Mouse (Mus musculus) megakaryocyte, adult 5-6 weeks (primary cell): Measurements from ENCODE around the gene C2cd5. TPM values are rescaled to one million over a fixed set of nuclear protein-coding genes. Genes with fewer than 3 reads are reported as not detected.

Experiments used
- ATAC-seq: 2 replicates; pipeline ENCODE4 v1.8.0; 2016; ENCODE audit warnings: mild to moderate bottlenecking, inconsistent platforms; ENCODE audit not compliant: poor library complexity, severe bottlenecking
- total RNA-seq, 2 experiments: library from RNA; stranded (forward) in 1 of 2; stranded (reverse) in 1 of 2; fragments of 153-499, 151-499 nt in 1 of 2; fragments of 221-1000, 200-1000 nt in 1 of 2; gene quantifications; 2 replicates each; pipeline versions ENCODE4 v1.2.3 to v1.2.4; 2015 to 2017

Gene C2cd5
- total RNA-seq, 2 experiments from 2014 or later = 48.4 to 51.0 TPM

GRCm38 (mm10) chr6:143116779-143117178 lies 16.8 kb upstream of the C2cd5 start:
- ATAC-seq = no peak

- peak; percentile 29 for ATAC-seq
Observed at GRCm38 (mm10) chr6:143115505-143115904, 15.6 kb upstream of the C2cd5 start.

GRCm38 (mm10) chr6:143115011-143115445 lies 15.1 kb upstream of the C2cd5 start:
- peak; percentile 72 for ATAC-seq

- peak; percentile 85 for ATAC-seq
Observed at GRCm38 (mm10) chr6:143114556-143114955, 14.6 kb upstream of the C2cd5 start.

GRCm38 (mm10) chr6:143110371-143110770 lies 10.4 kb upstream of the C2cd5 start:
- ATAC-seq = no peak

GRCm38 (mm10) chr6:143109622-143110218 lies 9.8 kb upstream of the C2cd5 start:
- peak; percentile 72 for ATAC-seq

- no peak for ATAC-seq
Observed at GRCm38 (mm10) chr6:143108031-143108430, 8.1 kb upstream of the C2cd5 start.

GRCm38 (mm10) chr6:143107611-143108010 lies 7.7 kb upstream of the C2cd5 start:
- no peak for ATAC-seq

GRCm38 (mm10) chr6:143105766-143106165 lies 5.8 kb upstream of the C2cd5 start:
- no peak for ATAC-seq

- ATAC-seq = no peak
Observed at GRCm38 (mm10) chr6:143103981-143104680, 4.2 kb upstream of the C2cd5 start.

GRCm38 (mm10) chr6:143100478-143101115 lies 656 bp upstream of the C2cd5 start:
- ATAC-seq = no peak

- ATAC-seq = peak; percentile 58
Observed at GRCm38 (mm10) chr6:143099281-143099680, 660 bp downstream of the C2cd5 start.

- ATAC-seq = no peak
Observed at GRCm38 (mm10) chr6:143095126-143095525, 4.8 kb downstream of the C2cd5 start.

GRCm38 (mm10) chr6:143092856-143093255 lies 7.1 kb downstream of the C2cd5 start:
- no peak for ATAC-seq

GRCm38 (mm10) chr6:143091076-143091475 lies 8.9 kb downstream of the C2cd5 start:
- no peak for ATAC-seq

GRCm38 (mm10) chr6:143087332-143087731 lies 12.6 kb downstream of the C2cd5 start:
- 0 out of 2 replicates have a peak, but pooled peaks have one; percentile 15 for ATAC-seq

- ATAC-seq = peak; percentile 30
Observed at GRCm38 (mm10) chr6:143085898-143086297, 14.0 kb downstream of the C2cd5 start.

GRCm38 (mm10) chr6:143084314-143085025 lies 15.5 kb downstream of the C2cd5 start:
- peak; percentile 62 for ATAC-seq

- no peak for ATAC-seq
Observed at GRCm38 (mm10) chr6:143081479-143082106, 18.3 kb downstream of the C2cd5 start.

GRCm38 (mm10) chr6:143080774-143081173 lies 19.2 kb downstream of the C2cd5 start:
- ATAC-seq = no peak

- no peak for ATAC-seq
Observed at GRCm38 (mm10) chr6:143079126-143079525, 20.8 kb downstream of the C2cd5 start.
